ENCODE assay signal across 8 mouse cellular contexts in genomic region chr4:136733217-136733865, GRCm38 (mm10).
A peak's percentile ranks its signal among the peaks of the same experiment; 100 is the strongest.
DNase-seq lines count a peak whose midpoint lies in the region; ATAC-seq lines count a peak whose summit lies in the region.

No protein-coding gene starts in this region.

- H3K4me3 ChIP-seq in heart, embryonic 13.5 days = no peak overlapping the region
- no peak overlapping the region for H3K4me3 ChIP-seq in hindbrain, embryonic 11.5 days (ENCODE audit: low read depth, low read length)
- H3K4me3 ChIP-seq in midbrain, embryonic 12.5 days = no peak overlapping the region

- H3K4me1 ChIP-seq in heart, embryonic 13.5 days = peaks cover 56% of the 10 kb centered on the region
- peaks cover 24% of the 10 kb centered on the region for H3K4me1 ChIP-seq in hindbrain, embryonic 11.5 days (replicated peaks; ENCODE audit: control insufficient read depth, insufficient read depth, low read length)
- H3K4me1 ChIP-seq in midbrain, embryonic 12.5 days = peaks cover 62% of the 10 kb centered on the region

- no peak overlapping the region; the same call in 1 of the 2 replicates for H3K9ac ChIP-seq in heart, embryonic 13.5 days
- H3K9ac ChIP-seq in hindbrain, embryonic 11.5 days (ENCODE audit: low read depth, low read length) = peak overlapping the region; percentile 42; the same call in 1 of the 2 replicates
- H3K9ac ChIP-seq in midbrain, embryonic 12.5 days (replicated peaks) = peak overlapping the region; percentile 41; the same call in 1 of the 2 replicates

- 0 out of 2 replicates have a peak overlapping the region, but pooled peaks have one; percentile 36 for H3K27ac ChIP-seq in heart, embryonic 13.5 days (replicated peaks)
- peak overlapping the region; percentile 58 for H3K27ac ChIP-seq in hindbrain, embryonic 11.5 days (ENCODE audit: low read depth, low read length)
- peak overlapping the region; percentile 68 for H3K27ac ChIP-seq in midbrain, embryonic 12.5 days (replicated peaks)

- H3K4me2 ChIP-seq in heart, embryonic 13.5 days = no peak overlapping the region
- no peak overlapping the region for H3K4me2 ChIP-seq in hindbrain, embryonic 11.5 days (replicated peaks; ENCODE audit: low read depth, low read length)
- no peak overlapping the region for H3K4me2 ChIP-seq in midbrain, embryonic 12.5 days (replicated peaks)

- no peaks in the 10 kb centered on the region for H3K9me3 ChIP-seq in heart, embryonic 13.5 days
- no peaks in the 10 kb centered on the region for H3K9me3 ChIP-seq in hindbrain, embryonic 11.5 days (ENCODE audit: control insufficient read depth, low read length)
- H3K9me3 ChIP-seq in midbrain, embryonic 12.5 days = no peaks in the 10 kb centered on the region

- intact Hi-C loops in left cerebral cortex, postnatal 36 days (cut with DNase I) = no loop called here

- no peak for ATAC-seq in heart, embryonic 13.5 days (ENCODE audit: extremely low read depth, insufficient number of reproducible peaks, low FRiP score, low TSS enrichment)
- ATAC-seq in common myeloid progenitor, adult 5-6 weeks (replicated peaks; ENCODE audit: low read depth, poor library complexity, severe bottlenecking) = peak; percentile 59
- no peak for ATAC-seq in hindbrain, embryonic 11.5 days (ENCODE audit: low FRiP score)
- ATAC-seq in midbrain, embryonic 12.5 days (ENCODE audit: low FRiP score, low read depth) = no peak

- 33% methylated on average over 11 of the region's 11 CpGs for WGBS in heart, embryonic 13.5 days
- WGBS in hindbrain, embryonic 11.5 days = 34% methylated on average over 11 of the region's 11 CpGs
- WGBS in midbrain, embryonic 12.5 days = 34% methylated on average over 11 of the region's 11 CpGs

- no peaks in the 10 kb centered on the region for H3K36me3 ChIP-seq in heart, embryonic 13.5 days
- H3K36me3 ChIP-seq in hindbrain, embryonic 11.5 days (ENCODE audit: control insufficient read depth, insufficient read depth, low read length) = 0 out of 2 replicates have a peak, but pooled peaks cover 3% of the 10 kb centered on the region
- H3K36me3 ChIP-seq in midbrain, embryonic 12.5 days = peaks cover 23% of the 10 kb centered on the region

- DNase-seq in heart, adult 9 months (ENCODE audit: low spot score in 2 of 2) = no peak
- no peak for DNase-seq in hindbrain, embryonic 11.5 days (ENCODE audit: low spot score)
- DNase-seq in testis, postnatal 14 days (ENCODE audit: low spot score) = no peak
- DNase-seq in right cerebral cortex, adult 18-20 months = no peak
- DNase-seq in left cerebral cortex, postnatal 36 days (ENCODE audit: low spot score in 2 of 2) = no peak

- H3K27me3 ChIP-seq in heart, embryonic 13.5 days (replicated peaks) = peaks cover 5% of the 10 kb centered on the region; the same call in 1 of the 2 replicates
- H3K27me3 ChIP-seq in hindbrain, embryonic 11.5 days (ENCODE audit: control insufficient read depth, insufficient read depth, low read length) = no peaks in the 10 kb centered on the region
- no peaks in the 10 kb centered on the region for H3K27me3 ChIP-seq in midbrain, embryonic 12.5 days
